Mouse (Mus musculus): Measurements from ENCODE around the gene Ebf1. TPM values are rescaled to one million over a fixed set of nuclear protein-coding genes. Genes with fewer than 3 reads are reported as not detected.

Ebf1 gene
- total RNA-seq, 2 experiments from 2014 or later, result 10.0 to 13.8 TPM

DNA sequence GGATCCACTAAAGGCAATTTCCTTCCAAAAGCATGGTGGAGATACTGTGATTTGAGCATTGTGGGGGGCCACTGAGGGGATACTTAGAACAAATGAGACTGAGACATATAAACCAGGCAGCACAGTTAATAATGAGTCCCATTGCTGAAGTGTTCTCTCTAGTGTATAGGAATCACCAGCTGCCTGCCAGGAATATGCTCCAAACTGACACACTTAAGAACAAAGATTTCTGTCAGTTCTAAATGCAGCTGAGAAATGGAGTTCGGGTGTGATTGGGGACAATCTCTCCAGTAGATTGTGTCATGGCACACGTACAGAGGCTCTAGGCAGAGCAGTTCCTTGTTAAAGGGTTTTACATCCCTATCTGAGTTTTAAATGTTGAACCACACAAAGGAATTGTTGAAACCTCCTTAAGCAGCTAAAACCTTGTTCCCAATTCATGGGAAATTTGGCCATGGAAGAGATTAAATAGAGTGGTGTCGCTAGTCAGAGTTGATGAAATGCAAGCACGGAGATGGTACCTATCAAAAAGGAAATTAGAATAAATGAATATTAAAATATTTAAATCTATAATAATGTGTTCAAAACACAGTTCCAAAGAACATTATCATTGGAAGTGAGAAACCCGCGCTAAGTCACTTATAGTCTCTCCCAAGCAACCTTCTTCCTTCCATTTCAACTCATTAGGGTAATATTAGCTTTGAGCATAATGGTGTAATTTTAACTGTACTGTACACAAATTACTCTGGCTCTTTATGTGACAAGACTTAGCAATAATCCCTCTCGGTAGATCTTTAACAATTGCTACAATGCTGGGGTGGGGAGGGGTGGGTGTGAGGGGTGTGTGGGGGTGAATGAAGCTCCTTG lies 438.9 kb downstream of the Ebf1 start:
- DNase-seq (ENCODE audit: low spot score), result no peak
- intact Hi-C loops (cut with DNase I), result no loop called here

Other genes with a start within 250 kb of the Ebf1 start
- gene Il12b, start 217.3 kb upstream of the Ebf1 start, total RNA-seq (2021), result not detected
- gene Ublcp1, start 146.8 kb upstream of the Ebf1 start, total RNA-seq (2021), result 10 to 100 TPM; 36.9 to 48.7 TPM
- gene Rnf145, start 98.4 kb upstream of the Ebf1 start, total RNA-seq (2021), result 10 to 100 TPM; 13.8 to 19.8 TPM